Mouse (Mus musculus) intestine, postnatal 0 days (tissue): ENCODE measurements around the gene Fam227a. TPM values are rescaled to one million over a fixed set of nuclear protein-coding genes. Genes with fewer than 3 reads are reported as not detected.

Source experiments
- ATAC-seq: fragments of 200-750 bp; cut with Nextera tagmentation; 2 replicates; pipeline ENCODE4 v1.8.0; 2017; ENCODE audit warnings: mild to moderate bottlenecking, moderate TSS enrichment, moderate library complexity
- H3K27ac ChIP-seq: fragments of 300-500 bp; sonication (generic); 2 replicates; pipeline ENCODE4 v1.5.1; 2014; ENCODE audit warnings: mild to moderate bottlenecking, low read depth, low read length, moderate library complexity
- H3K27me3 ChIP-seq: fragments of 300-500 bp; sonication (generic); replicated peaks from 2 replicates; pipeline ENCODE4 v1.6.1; 2014; ENCODE audit warnings: low read length, mixed read lengths; ENCODE audit not compliant: control insufficient read depth, insufficient read depth
- H3K36me3 ChIP-seq: fragments of 300-500 bp; sonication (generic); 2 replicates; pipeline ENCODE4 v1.6.1; 2014; ENCODE audit warnings: mild to moderate bottlenecking, moderate library complexity; ENCODE audit not compliant: control insufficient read depth, insufficient read depth
- H3K4me1 ChIP-seq: fragments of 300-500 bp; sonication (generic); replicated peaks from 2 replicates; pipeline ENCODE4 v1.6.1; 2014; ENCODE audit warnings: antibody characterized with exemption, low read length, mixed read lengths; ENCODE audit not compliant: control insufficient read depth, insufficient read depth
- H3K4me2 ChIP-seq: fragments of 300-500 bp; sonication (generic); replicated peaks from 2 replicates; pipeline ENCODE4 v1.6.1; 2014; ENCODE audit warnings: low read depth, mild to moderate bottlenecking, moderate library complexity
- H3K4me3 ChIP-seq: fragments of 300-500 bp; sonication (generic); 2 replicates; pipeline ENCODE4 v1.5.1; 2014; ENCODE audit warnings: low read depth, low read length
- H3K9ac ChIP-seq: fragments of 300-500 bp; sonication (generic); 2 replicates; pipeline ENCODE4 v1.6.1; 2014; ENCODE audit warnings: mild to moderate bottlenecking, low read depth, low read length
- H3K9me3 ChIP-seq: fragments of 300-500 bp; sonication (generic); 2 replicates; pipeline ENCODE4 v1.6.1; 2016; ENCODE audit warnings: mixed run types; ENCODE audit not compliant: control insufficient read depth
- CTCF ChIP-seq: sonication (generic); IDR thresholded peaks from 2 replicates; pipeline ENCODE4 v1.5.1; 2016; ENCODE audit warnings: low read depth, mild to moderate bottlenecking, control low read depth, antibody characterized with exemption, moderate library complexity
- WGBS: fragments of 180-500 bp; shearing (Covaris S2); extraction: QIAGEN DNeasy Blood & Tissue Kit; methylation state at CpG from one replicate; pipeline ENCODE4 v1.1.7; 2014; 5-methylcytosine and 5-hydroxymethylcytosine counted together
- microRNA-seq: library from miRNA; unstranded; fragments of <30 nt; microRNA quantifications from one replicate; pipeline ENCODE4, GENCODE M21; 2016
- polyA plus RNA-seq: library from polyadenylated mRNA; unstranded; fragments of >200 nt; fragmentation: Nextera tagmentation; extraction: Ambion mirVana; gene quantifications from 2 replicates; pipeline ENCODE4 v1.2.1, GENCODE M21; 2015

Fam227a gene
- polyA plus RNA-seq, 1 experiment from 2014 or later: 0.27 TPM

DNA sequence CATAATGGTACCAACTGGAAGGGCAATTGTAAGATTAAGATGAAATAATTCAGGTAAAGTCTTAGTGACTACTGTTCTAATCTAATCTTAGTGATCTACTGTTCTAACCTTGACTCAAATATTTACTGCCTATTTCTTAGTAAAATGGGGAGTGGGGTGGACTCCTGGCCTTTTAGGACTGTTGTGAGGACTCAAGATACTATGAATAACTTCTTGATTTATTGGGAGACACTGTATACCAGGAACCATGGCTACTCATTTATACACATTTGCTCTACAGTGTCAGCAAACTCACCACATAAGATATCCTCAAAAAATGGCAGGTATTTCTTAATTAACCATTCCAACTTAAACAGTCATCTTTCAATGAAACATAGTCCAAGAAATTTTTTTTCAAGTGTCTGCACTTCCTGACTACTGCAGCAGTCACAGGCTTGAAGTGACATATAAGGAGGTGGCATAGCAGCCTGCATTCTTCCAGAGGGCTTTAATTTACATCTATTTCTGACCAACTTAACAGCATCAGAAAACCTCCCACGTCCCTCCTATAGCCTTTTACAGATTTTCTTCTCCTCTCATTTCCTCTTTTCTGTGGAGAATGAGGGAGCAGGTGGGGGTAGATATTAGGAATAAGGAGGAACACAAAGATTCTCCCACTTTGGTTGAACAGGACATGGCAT, 83.1 kb downstream of the Fam227a start:
- H3K27me3 ChIP-seq: no peaks in the 10 kb centered on the region
- H3K4me2 ChIP-seq: no peak overlapping the region
- no peak for TF ChIP-seq CTCF
- H3K4me1 ChIP-seq: peaks cover 6% of the 10 kb centered on the region; the same call in 1 of the 2 replicates
- 61% methylated on average over 1 of the region's 1 CpGs for WGBS
- H3K27ac ChIP-seq: no peak overlapping the region
- no peak overlapping the region for H3K4me3 ChIP-seq
- H3K36me3 ChIP-seq: no peaks in the 10 kb centered on the region
- no peak overlapping the region for H3K9ac ChIP-seq
- H3K9me3 ChIP-seq: no peaks in the 10 kb centered on the region
- 0 out of 2 replicates have a peak, but pooled peaks have one; percentile 31 for ATAC-seq

- TF ChIP-seq CTCF: no peak
- no peaks in the 10 kb centered on the region for H3K27me3 ChIP-seq
- H3K4me1 ChIP-seq: no peaks in the 10 kb centered on the region
- H3K4me2 ChIP-seq: no peak overlapping the region
- no peaks in the 10 kb centered on the region for H3K36me3 ChIP-seq
- H3K4me3 ChIP-seq: no peak overlapping the region
- WGBS: 74% methylated on average over 9 of the region's 9 CpGs
- H3K9me3 ChIP-seq: no peaks in the 10 kb centered on the region
- H3K9ac ChIP-seq: no peak overlapping the region
- no peak overlapping the region for H3K27ac ChIP-seq
- no peak for ATAC-seq
These were observed 96.3 kb downstream of the Fam227a start for GRCm38 (mm10) chr15:79562417-79562816.

DNA sequence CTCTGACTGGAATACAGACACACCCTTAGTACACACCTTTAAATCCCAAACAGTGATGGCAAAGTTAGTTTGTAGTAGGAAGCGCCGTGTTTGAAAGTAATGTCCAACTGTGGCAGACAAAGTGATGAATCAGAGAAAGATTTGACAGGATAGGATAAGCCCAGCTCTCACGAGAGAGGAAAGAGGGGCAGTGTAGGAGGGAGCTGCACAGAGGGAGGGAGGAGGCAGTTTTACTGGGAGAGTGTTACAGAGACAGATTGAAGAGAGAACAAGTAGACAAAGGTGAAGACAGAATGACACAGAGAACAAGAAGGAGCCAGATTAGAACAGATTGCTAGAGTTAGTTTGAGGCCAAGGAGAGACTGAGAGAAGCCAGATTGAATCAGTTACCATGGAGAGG, 99.1 kb downstream of the Fam227a start:
- no peaks in the 10 kb centered on the region for H3K4me1 ChIP-seq
- H3K4me3 ChIP-seq: no peak overlapping the region
- H3K27me3 ChIP-seq: no peaks in the 10 kb centered on the region
- H3K4me2 ChIP-seq: no peak overlapping the region
- no peaks in the 10 kb centered on the region for H3K36me3 ChIP-seq
- no peaks in the 10 kb centered on the region for H3K9me3 ChIP-seq
- no peak for ATAC-seq
- TF ChIP-seq CTCF: no peak
- H3K27ac ChIP-seq: no peak overlapping the region
- no peak overlapping the region for H3K9ac ChIP-seq
- 41% methylated on average over 3 of the region's 3 CpGs for WGBS

Small RNAs within 50 kb of the gene (microRNA-seq; reads per million reads assigned to microRNA genes)
- gene Gm27903: not detected

Other genes with a start within 250 kb of the Fam227a start
- 18.2 and 25.7 TPM in 2 replicates for gene Csnk1e, start 203.4 kb downstream of the Fam227a start, polyA plus RNA-seq
- not detected in 2 replicates for gene Kcnj4, start 153.7 kb downstream of the Fam227a start, polyA plus RNA-seq
- 75.7 and 95.2 TPM in 2 replicates for gene Kdelr3, start 142.5 kb downstream of the Fam227a start, polyA plus RNA-seq
- 18.7 and 23.8 TPM in 2 replicates for gene Ddx17, start 112.2 kb downstream of the Fam227a start, polyA plus RNA-seq
- 0.78 and 1.7 TPM in 2 replicates for gene Dmc1, start 53.8 kb downstream of the Fam227a start, polyA plus RNA-seq
- 22.3 and 23.1 TPM in 2 replicates for gene Cby1, start 243 bp upstream of the Fam227a start, polyA plus RNA-seq
- 207 and 211 TPM in 2 replicates for gene Tomm22, start 11.9 kb upstream of the Fam227a start, polyA plus RNA-seq
- 9.4 and 9.7 TPM in 2 replicates for gene Josd1, start 29.0 kb upstream of the Fam227a start, polyA plus RNA-seq
- gene Gtpbp1, start 31.9 kb upstream of the Fam227a start, polyA plus RNA-seq: 15.0 and 15.3 TPM in 2 replicates
- 1.1 and 1.2 TPM in 2 replicates for gene Sun2, start 83.6 kb upstream of the Fam227a start, polyA plus RNA-seq
- gene Dnal4, start 118.9 kb upstream of the Fam227a start, polyA plus RNA-seq: 19.5 and 20.1 TPM in 2 replicates
- 1.2 and 1.6 TPM in 2 replicates for gene Nptxr, start 145.8 kb upstream of the Fam227a start, polyA plus RNA-seq
- gene Npcd, start 175.3 kb upstream of the Fam227a start, polyA plus RNA-seq: 0.61 TPM in 1 of 2 replicates, not detected in the other
- gene Cbx6, start 175.7 kb upstream of the Fam227a start, polyA plus RNA-seq: 13.8 and 15.7 TPM in 2 replicates
- gene Apobec3, start 232.7 kb upstream of the Fam227a start, polyA plus RNA-seq: 5.1 and 6.4 TPM in 2 replicates